Mouse (Mus musculus) embryonic facial prominence, embryonic 11.5 days (tissue): ENCODE measurements at regions not wholly inside any gene's neighbourhood (a gene's known extent, or its start where the extent isn't known, plus 50 kb on each side); places are given as distances from the start of the nearest gene placed in this dataset.

Experiments
- ATAC-seq: fragments of 200-750 bp; cut with Nextera tagmentation; replicated peaks from 2 replicates; pipeline ENCODE4 v1.8.0; 2017; ENCODE audit warnings: low read depth; ENCODE audit not compliant: insufficient number of reproducible peaks, low FRiP score, low TSS enrichment
- DNase-seq: peaks from one replicate; pipeline ENCODE4 v3.0.0-alpha.2; 2015; ENCODE audit warnings: low spot score
- H3K27ac ChIP-seq: fragments of 300-500 bp; sonication (generic); replicated peaks from 2 replicates; pipeline ENCODE4 v1.5.1; 2014; ENCODE audit warnings: mild to moderate bottlenecking, low read depth, low read length, control low read depth
- H3K27me3 ChIP-seq: fragments of 300-500 bp; sonication (generic); 2 replicates; pipeline ENCODE4 v1.6.1; 2014; ENCODE audit warnings: mild to moderate bottlenecking, low read length, moderate library complexity, mixed read lengths; ENCODE audit not compliant: control insufficient read depth, insufficient read depth
- H3K36me3 ChIP-seq: fragments of 300-500 bp; sonication (generic); replicated peaks from 2 replicates; pipeline ENCODE4 v1.6.1; 2014; ENCODE audit warnings: low read depth, mild to moderate bottlenecking, low read length, moderate library complexity, mixed read lengths; ENCODE audit not compliant: control insufficient read depth, insufficient read depth
- H3K4me1 ChIP-seq: fragments of 300-500 bp; sonication (generic); 2 replicates; pipeline ENCODE4 v1.6.1; 2014; ENCODE audit warnings: low read length, mixed read lengths; ENCODE audit not compliant: control insufficient read depth, insufficient read depth
- H3K4me2 ChIP-seq: fragments of 300-500 bp; sonication (generic); 2 replicates; pipeline ENCODE4 v1.6.1; 2014; ENCODE audit warnings: low read depth, mild to moderate bottlenecking, control low read depth, low read length, moderate library complexity
- H3K4me3 ChIP-seq: fragments of 300-500 bp; sonication (generic); 2 replicates; pipeline ENCODE4 v1.5.1; 2014; ENCODE audit warnings: low read depth, low read length, control low read depth
- H3K9ac ChIP-seq: fragments of 300-500 bp; sonication (generic); replicated peaks from 2 replicates; pipeline ENCODE4 v1.6.1; 2014; ENCODE audit warnings: mild to moderate bottlenecking, control low read depth, low read length
- H3K9me3 ChIP-seq: fragments of 300-500 bp; sonication (generic); replicated peaks from 2 replicates; pipeline ENCODE4 v1.6.1; 2016; ENCODE audit warnings: mild to moderate bottlenecking, low read length, inconsistent platforms, mixed read lengths; ENCODE audit not compliant: control insufficient read depth
- WGBS: fragments of 180-500 bp; shearing (Covaris S2); extraction: QIAGEN DNeasy Blood & Tissue Kit; methylation state at CpG from one replicate; pipeline ENCODE4 v1.1.7; 2014; 5-methylcytosine and 5-hydroxymethylcytosine counted together

GRCm38 (mm10) chr13:53721038-53721463 lies 248.2 kb upstream of the Msx2 start:
- WGBS, result 48% methylated on average over 9 of the region's 9 CpGs
- Histone ChIP-seq H3K27me3 (no peaks in the 10 kb centered on the region), H3K27ac (no peak overlapping the region), H3K9ac (no peak overlapping the region), H3K9me3 (no peaks in the 10 kb centered on the region), H3K4me1 (no peaks in the 10 kb centered on the region), H3K4me3 (no peak overlapping the region), H3K4me2 (no peak overlapping the region), H3K36me3 (no peaks in the 10 kb centered on the region)
- DNase-seq, result peak; percentile 7
- ATAC-seq, result no peak

GRCm38 (mm10) chr13:53717582-53717981 lies 244.7 kb upstream of the Msx2 start:
- Histone ChIP-seq H3K27me3 (no peaks in the 10 kb centered on the region), H3K9ac (no peak overlapping the region), H3K27ac (no peak overlapping the region), H3K9me3 (no peaks in the 10 kb centered on the region), H3K4me2 (no peak overlapping the region), H3K4me1 (no peaks in the 10 kb centered on the region), H3K4me3 (no peak overlapping the region), H3K36me3 (no peaks in the 10 kb centered on the region)
- ATAC-seq (no peak), DNase-seq (no peak)
- 81% methylated on average over 4 of the region's 4 CpGs for WGBS

- H3K4me1 ChIP-seq, result no peaks in the 10 kb centered on the region
- no peaks in the 10 kb centered on the region for H3K36me3 ChIP-seq
- H3K27me3 ChIP-seq, result no peaks in the 10 kb centered on the region
- WGBS, result 92% methylated on average over 2 of the region's 2 CpGs
- no peak overlapping the region for H3K9ac ChIP-seq
- ATAC-seq, result no peak
- DNase-seq, result no peak
- H3K4me3 ChIP-seq, result no peak overlapping the region
- no peaks in the 10 kb centered on the region for H3K9me3 ChIP-seq
- H3K27ac ChIP-seq, result no peak overlapping the region
- H3K4me2 ChIP-seq, result no peak overlapping the region
Measured at GRCm38 (mm10) chr13:53717086-53717485, 244.2 kb upstream of the Msx2 start.

- H3K9me3 ChIP-seq, result no peaks in the 10 kb centered on the region
- H3K4me3 ChIP-seq, result no peak overlapping the region
- DNase-seq, result peak; percentile 83
- peak; percentile 72 for ATAC-seq
- no peak overlapping the region for H3K4me2 ChIP-seq
- H3K4me1 ChIP-seq, result no peaks in the 10 kb centered on the region
- H3K27ac ChIP-seq, result no peak overlapping the region; the same call in 1 of the 2 replicates
- no peaks in the 10 kb centered on the region for H3K36me3 ChIP-seq
- no peak overlapping the region; the same call in 1 of the 2 replicates for H3K9ac ChIP-seq
- WGBS, result 31% methylated on average over 10 of the region's 10 CpGs
- H3K27me3 ChIP-seq, result no peaks in the 10 kb centered on the region
Measured at GRCm38 (mm10) chr13:53709062-53709461, 236.2 kb upstream of the Msx2 start.

GRCm38 (mm10) chr13:53707548-53707947 lies 234.7 kb upstream of the Msx2 start:
- no peak overlapping the region for H3K9ac ChIP-seq
- no peak overlapping the region for H3K27ac ChIP-seq
- whole genome bisulfite sequencing, result 80% methylated on average over 17 of the region's 17 CpGs

GRCm38 (mm10) chr13:53704104-53704503 lies 231.2 kb upstream of the Msx2 start:
- H3K9ac ChIP-seq, result no peak overlapping the region
- no peak overlapping the region for H3K4me3 ChIP-seq
- ATAC-seq (no peak), DNase-seq (no peak)
- no peak overlapping the region for H3K4me2 ChIP-seq
- no peaks in the 10 kb centered on the region for H3K36me3 ChIP-seq
- WGBS, result 89% methylated on average over 11 of the region's 11 CpGs
- H3K27ac ChIP-seq, result no peak overlapping the region
- H3K4me1 ChIP-seq, result no peaks in the 10 kb centered on the region
- H3K9me3 ChIP-seq, result no peaks in the 10 kb centered on the region
- H3K27me3 ChIP-seq, result no peaks in the 10 kb centered on the region

More at GRCm38 (mm10) chr13:53707548-53707947, 234.7 kb upstream of the Msx2 start:
- no peak overlapping the region for H3K4me3 ChIP-seq
- H3K27me3 ChIP-seq, result no peaks in the 10 kb centered on the region
- no peaks in the 10 kb centered on the region for H3K4me1 ChIP-seq
- ATAC-seq, result no peak
- DNase-seq, result no peak
- no peaks in the 10 kb centered on the region for H3K36me3 ChIP-seq
- no peaks in the 10 kb centered on the region for H3K9me3 ChIP-seq
- H3K4me2 ChIP-seq, result no peak overlapping the region

- H3K27me3 ChIP-seq, result no peaks in the 10 kb centered on the region
- no peak overlapping the region for H3K9ac ChIP-seq
- H3K4me2 ChIP-seq, result no peak overlapping the region
- no peaks in the 10 kb centered on the region for H3K9me3 ChIP-seq
- 69% methylated on average over 3 of the region's 3 CpGs for WGBS
- H3K4me3 ChIP-seq, result no peak overlapping the region
- no peak overlapping the region for H3K27ac ChIP-seq
- DNase-seq, result no peak
- no peaks in the 10 kb centered on the region for H3K36me3 ChIP-seq
- ATAC-seq, result no peak
- H3K4me1 ChIP-seq, result no peaks in the 10 kb centered on the region
Measured at GRCm38 (mm10) chr13:53700236-53700635, 227.4 kb upstream of the Msx2 start.

- 48% methylated on average over 6 of the region's 6 CpGs for WGBS
- ATAC-seq, result no peak
- H3K27ac ChIP-seq, result no peak overlapping the region
Measured at GRCm38 (mm10) chr13:53697954-53698353, 225.1 kb upstream of the Msx2 start.

More at GRCm38 (mm10) chr13:53697954-53698353, 225.1 kb upstream of the Msx2 start:
- no peak overlapping the region for H3K4me3 ChIP-seq
- H3K4me2 ChIP-seq, result no peak overlapping the region
- H3K4me1 ChIP-seq, result no peaks in the 10 kb centered on the region
- H3K9me3 ChIP-seq, result no peaks in the 10 kb centered on the region
- no peak overlapping the region for H3K9ac ChIP-seq
- no peaks in the 10 kb centered on the region for H3K36me3 ChIP-seq
- DNase-seq, result no peak
- H3K27me3 ChIP-seq, result no peaks in the 10 kb centered on the region
